Mouse (Mus musculus) lung, postnatal 0 days (tissue): ENCODE measurements at regions not wholly inside any gene's neighbourhood (a gene's known extent, or its start where the extent isn't known, plus 50 kb on each side); places are given as distances from the start of the nearest gene placed in this dataset.

Experiments used
- CTCF ChIP-seq: IDR thresholded peaks from 2 replicates; pipeline ENCODE4 v1.5.1; 2016; ENCODE audit warnings: antibody characterized with exemption, mild to moderate bottlenecking
- EP300 ChIP-seq: IDR thresholded peaks from 2 replicates; pipeline ENCODE4 v1.6.1; 2016; ENCODE audit warnings: antibody characterized with exemption, mild to moderate bottlenecking, control low read depth

DNA sequence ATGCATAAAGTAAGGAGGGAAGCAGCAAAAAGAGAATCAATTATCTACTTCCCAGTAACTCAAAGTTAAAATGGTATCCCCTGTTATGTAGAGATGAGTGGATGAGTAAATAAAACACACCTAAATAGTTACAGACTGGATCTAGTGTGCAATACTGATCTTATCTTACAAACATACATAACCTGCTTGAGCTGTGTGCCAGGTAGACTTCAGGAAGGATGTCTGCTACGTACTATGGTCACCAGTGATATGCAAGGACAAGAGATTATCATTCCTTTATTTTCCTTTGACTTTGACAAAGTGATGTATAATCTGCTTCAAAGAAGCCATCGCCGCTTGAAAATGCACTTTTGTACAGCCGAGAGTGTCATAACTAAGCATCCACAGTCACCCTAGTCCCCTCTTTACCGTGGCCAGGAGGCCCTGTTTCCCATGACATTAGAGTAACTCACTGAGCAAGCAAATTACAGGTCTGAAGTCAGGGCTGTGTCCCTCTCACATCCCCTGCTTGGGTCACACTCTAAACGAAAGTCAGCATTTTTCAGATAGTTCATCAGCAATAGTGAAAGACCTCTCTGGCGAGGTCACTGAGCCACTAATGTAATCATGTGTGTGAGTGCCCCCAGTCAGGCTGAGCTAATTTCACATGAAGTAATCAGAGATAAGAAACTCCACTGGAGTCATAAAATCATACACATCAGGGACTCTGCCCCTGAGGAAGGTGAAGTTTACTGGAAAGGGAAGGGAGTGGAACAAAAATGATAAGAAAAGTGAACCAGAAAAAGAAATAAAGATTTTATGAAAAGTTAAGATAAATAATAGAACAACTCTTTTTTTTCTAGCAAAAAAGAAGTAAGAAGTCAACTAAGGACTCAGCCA lies 929.8 kb upstream of the Gm7489 start:
- no peak for TF ChIP-seq CTCF
- no peak for TF ChIP-seq EP300
